23 mouse cellular contexts compared by ENCODE assay signal in the genomic region with DNA sequence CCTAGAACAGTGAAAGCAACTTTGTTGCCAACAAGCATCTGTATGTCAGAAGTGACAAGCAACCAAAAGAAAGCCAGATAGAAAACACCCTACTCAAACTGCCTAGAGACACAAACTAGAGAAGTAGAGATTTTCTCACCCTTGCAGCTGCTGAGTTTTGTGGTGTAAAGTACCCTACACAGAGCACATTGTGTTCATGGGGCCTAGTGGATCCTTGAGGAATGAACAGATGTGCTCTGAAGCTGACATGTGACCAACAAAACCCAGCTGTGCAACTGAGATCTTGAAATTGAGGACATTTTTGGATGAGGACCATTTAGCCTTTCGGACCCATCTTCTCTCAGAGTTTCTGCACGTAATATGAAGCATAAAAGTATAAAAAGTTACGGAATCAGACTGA.
DNase-seq lines count a peak whose midpoint lies in the region; ATAC-seq lines count a peak whose summit lies in the region.
"Had no signal": no experiment of that assay in that cellular context is flagged by ENCODE, and none has a peak within 500 bp of the region (broad histone marks: within the 10 kb centered on the region; RNA-seq: fewer than 3 reads in every experiment).

No protein-coding gene starts in this region.

- intact Hi-C loops in heart, postnatal 36 days (cut with DNase I) = no loop called here
- intact Hi-C loops in heart, postnatal 10 days (cut with DNase I) = no loop called here
- intact Hi-C loops in heart, postnatal 14 days (cut with DNase I) = no loop called here

- H3K4me1 ChIP-seq in midbrain, embryonic 11.5 days (ENCODE audit: control insufficient read depth, insufficient read depth, low read length) = no peaks in the 10 kb centered on the region
- H3K4me1 ChIP-seq: embryonic facial prominence, embryonic 13.5 days; forebrain, embryonic 13.5 days; liver, embryonic 12.5 days; midbrain, embryonic 15.5 days; neural tube, embryonic 13.5 days had no signal

- DNase-seq in heart, adult 9 months (ENCODE audit: low spot score in 2 of 2) = peak; percentile 7 to 15
- DNase-seq in heart, postnatal 36 days = no peak
- DNase-seq in heart, postnatal 10 days = peak; percentile 25 to 28
- peak; percentile 2 to 14 for DNase-seq in heart, postnatal 14 days
- DNase-seq in lung, postnatal 14 days = peak; percentile 1
- DNase-seq in midbrain, embryonic 11.5 days (ENCODE audit: low spot score, missing footprints) = no peak
- DNase-seq in adipocyte (ENCODE audit: low spot score) = no peak
- DNase-seq: adrenal gland, adult 8-10 months; cerebellum, adult 2 months; cerebellum, postnatal 25 days; kidney, adult 2 months; kidney, postnatal 10 days; left cerebral cortex, postnatal 4 days; retina, postnatal 1 day; thymus, postnatal 25 days had no signal

- H3K9me3 ChIP-seq in midbrain, embryonic 11.5 days (ENCODE audit: control insufficient read depth, low read length) = no peaks in the 10 kb centered on the region
- H3K9me3 ChIP-seq: embryonic facial prominence, embryonic 13.5 days; forebrain, embryonic 13.5 days; liver, embryonic 12.5 days; midbrain, embryonic 15.5 days; neural tube, embryonic 13.5 days had no signal

- no peak overlapping the region for H3K9ac ChIP-seq in midbrain, embryonic 11.5 days (ENCODE audit: low read length)
- H3K9ac ChIP-seq: embryonic facial prominence, embryonic 13.5 days; forebrain, embryonic 13.5 days; hindbrain, embryonic 14.5 days; liver, embryonic 12.5 days; midbrain, embryonic 15.5 days; neural tube, embryonic 13.5 days had no signal

- H3K4me2 ChIP-seq in midbrain, embryonic 11.5 days = no peak overlapping the region
- H3K4me2 ChIP-seq: embryonic facial prominence, embryonic 13.5 days; forebrain, embryonic 13.5 days; hindbrain, embryonic 14.5 days; liver, embryonic 12.5 days; midbrain, embryonic 15.5 days; neural tube, embryonic 13.5 days had no signal

- H3K36me3 ChIP-seq in midbrain, embryonic 11.5 days (ENCODE audit: control insufficient read depth, insufficient read depth, low read length) = no peaks in the 10 kb centered on the region
- H3K36me3 ChIP-seq: embryonic facial prominence, embryonic 13.5 days; liver, embryonic 12.5 days; midbrain, embryonic 15.5 days; neural tube, embryonic 13.5 days had no signal

- no peak for ATAC-seq in midbrain, embryonic 11.5 days (ENCODE audit: low FRiP score)
- ATAC-seq: forebrain, embryonic 13.5 days; inflammation-experienced regulatory T-cells, adult 6 months; liver, embryonic 12.5 days; midbrain, embryonic 15.5 days had no signal

- WGBS in midbrain, embryonic 11.5 days = 90% methylated on average over 3 of the region's 3 CpGs

- H3K27me3 ChIP-seq in midbrain, embryonic 11.5 days (ENCODE audit: control insufficient read depth, insufficient read depth, low read length) = no peaks in the 10 kb centered on the region
- H3K27me3 ChIP-seq: forebrain, embryonic 13.5 days; liver, embryonic 12.5 days; midbrain, embryonic 15.5 days had no signal

- H3K27ac ChIP-seq in midbrain, embryonic 11.5 days (ENCODE audit: low read depth, low read length) = no peak overlapping the region
- H3K27ac ChIP-seq: embryonic facial prominence, embryonic 13.5 days; forebrain, embryonic 13.5 days; hindbrain, embryonic 14.5 days; liver, embryonic 12.5 days; midbrain, embryonic 15.5 days; neural tube, embryonic 13.5 days had no signal

- no peak overlapping the region for H3K4me3 ChIP-seq in midbrain, embryonic 11.5 days (ENCODE audit: low read depth, low read length)
- H3K4me3 ChIP-seq: embryonic facial prominence, embryonic 13.5 days; forebrain, embryonic 13.5 days; liver, embryonic 12.5 days; midbrain, embryonic 15.5 days; myocyte; neural tube, embryonic 13.5 days had no signal

Comparison
In these comparisons a context has a peak if more than half of its experiments do, and no peak if none do; other contexts are left out.
1. DNase-seq: peak in heart, adult 9 months (2 of 2), heart, postnatal 10 days (2 of 2), heart, postnatal 14 days (2 of 2) and lung, postnatal 14 days (single experiment); none in heart, postnatal 36 days (0 of 2), midbrain, embryonic 11.5 days (single experiment) and adipocyte (single experiment).